Mouse (Mus musculus) erythroblast, embryonic 14.5 days (primary cell): ENCODE results near the gene Tmem199.

Experiments used
- GATA1 ChIP-seq: IDR thresholded peaks from 2 replicates; pipeline ENCODE4 v1.6.1; 2012; ENCODE audit warnings: low read length, inconsistent platforms, mixed read lengths
- TAL1 ChIP-seq: IDR thresholded peaks from 3 replicates; pipeline ENCODE4 v1.6.1; 2012; ENCODE audit warnings: low read length, inconsistent platforms, mixed read lengths

DNA sequence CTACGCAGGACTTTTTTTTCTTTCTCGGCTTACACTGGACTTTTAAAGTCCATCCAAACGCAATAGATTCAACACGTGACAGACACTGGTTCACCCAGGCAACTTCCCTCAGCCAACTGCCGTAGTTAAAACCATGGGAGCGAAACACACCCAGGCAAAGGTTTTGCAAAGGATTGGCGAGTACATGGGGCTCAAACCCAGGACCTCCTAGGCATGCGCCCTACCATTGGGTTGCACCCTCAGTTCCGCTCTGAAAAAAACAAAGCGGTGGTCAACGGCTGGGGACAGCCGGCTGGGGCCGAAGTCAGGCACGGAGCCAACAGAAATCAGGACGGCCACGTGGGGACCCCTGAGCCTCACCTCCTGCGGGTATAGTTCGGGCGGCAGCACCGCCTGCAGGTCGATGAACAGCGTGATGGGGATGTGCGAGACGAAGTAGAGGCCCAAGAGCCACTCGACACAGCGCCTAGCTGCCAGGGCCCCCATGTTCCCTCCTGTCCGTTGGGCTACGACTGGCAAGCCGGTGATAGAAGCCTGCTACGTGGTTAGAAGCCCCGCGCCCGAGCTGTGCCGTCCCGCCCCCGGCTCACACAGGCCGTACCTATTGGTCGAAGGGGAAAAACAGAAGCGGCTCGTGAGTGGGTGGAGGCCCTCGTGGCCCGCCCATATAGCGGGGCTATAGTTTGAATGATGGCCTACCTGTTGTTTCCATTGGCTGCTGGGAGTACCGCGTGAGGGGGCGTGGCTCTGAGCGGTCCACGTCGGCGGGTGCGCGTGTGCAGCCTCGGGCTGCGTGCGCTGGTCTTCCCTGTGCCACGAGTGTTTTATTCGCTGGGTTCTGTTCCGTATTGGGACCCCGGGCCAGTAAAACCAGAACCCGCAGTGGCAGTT, 38.4 kb upstream of the Tmem199 start, which contains the start of gene Tmem97:
- TF ChIP-seq GATA1, result no peak
- TF ChIP-seq TAL1, result no peak
